Mouse (Mus musculus) midbrain, embryonic 14.5 days (tissue): ENCODE results near the gene Kdm2a. TPM values are rescaled to one million over a fixed set of nuclear protein-coding genes. Genes with fewer than 3 reads are reported as not detected.

Experiments used
- ATAC-seq: fragments of 200-750 bp; cut with Nextera tagmentation; 2 replicates; pipeline ENCODE4 v1.8.0; 2017; ENCODE audit warnings: moderate number of reproducible peaks, moderate library complexity; ENCODE audit not compliant: low FRiP score, low TSS enrichment
- DNase-seq: peaks from one replicate; pipeline ENCODE4 v3.0.0-alpha.2; 2015
- H3K27ac ChIP-seq: fragments of 300-500 bp; sonication (generic); replicated peaks from 2 replicates; pipeline ENCODE4 v1.5.1; 2014; ENCODE audit warnings: mild to moderate bottlenecking, low read depth, low read length, moderate library complexity
- H3K27me3 ChIP-seq: fragments of 300-500 bp; sonication (generic); 2 replicates; pipeline ENCODE4 v1.6.1; 2014; ENCODE audit warnings: low read length, control low read depth, mixed read lengths; ENCODE audit not compliant: control insufficient read depth, insufficient read depth
- H3K36me3 ChIP-seq: fragments of 300-500 bp; sonication (generic); 2 replicates; pipeline ENCODE4 v1.6.1; 2014; ENCODE audit warnings: low read length, control low read depth; ENCODE audit not compliant: control insufficient read depth, insufficient read depth
- H3K4me1 ChIP-seq: fragments of 300-500 bp; sonication (generic); 2 replicates; pipeline ENCODE4 v1.6.1; 2014; ENCODE audit warnings: mild to moderate bottlenecking, antibody characterized with exemption, low read length, control low read depth; ENCODE audit not compliant: control insufficient read depth, insufficient read depth
- H3K4me2 ChIP-seq: fragments of 300-500 bp; sonication (generic); 2 replicates; pipeline ENCODE4 v1.6.1; 2014; ENCODE audit warnings: mild to moderate bottlenecking, low read length, moderate library complexity
- H3K4me3 ChIP-seq: fragments of 300-500 bp; sonication (generic); replicated peaks from 2 replicates; pipeline ENCODE4 v1.5.1; 2014; ENCODE audit warnings: low read depth, low read length
- H3K9ac ChIP-seq: fragments of 300-500 bp; sonication (generic); replicated peaks from 2 replicates; pipeline ENCODE4 v1.6.1; 2014; ENCODE audit warnings: mild to moderate bottlenecking, low read length, moderate library complexity
- H3K9me3 ChIP-seq: fragments of 300-500 bp; sonication (generic); 2 replicates; pipeline ENCODE4 v1.6.1; 2016; ENCODE audit warnings: low read length, control low read depth, mixed read lengths; ENCODE audit not compliant: control insufficient read depth
- WGBS: fragments of 180-500 bp; shearing (Covaris S2); extraction: QIAGEN DNeasy Blood & Tissue Kit; methylation state at CpG from one replicate; pipeline ENCODE4 v1.1.7; 2014; 5-methylcytosine and 5-hydroxymethylcytosine counted together
- polyA plus RNA-seq: library from polyadenylated mRNA; unstranded; fragments of >200 nt; fragmentation: Nextera tagmentation; extraction: Ambion mirVana; gene quantifications from 2 replicates; pipeline ENCODE4 v1.2.1, GENCODE M21; 2014

Gene Kdm2a
- polyA plus RNA-seq, 1 experiment from 2014 or later: 43.9 TPM

- Histone ChIP-seq H3K27me3 (no peaks in the 10 kb centered on the region), H3K9ac (no peak overlapping the region), H3K36me3 (peaks cover 35% of the 10 kb centered on the region), H3K4me1 (no peaks in the 10 kb centered on the region), H3K9me3 (no peaks in the 10 kb centered on the region), H3K4me2 (no peak overlapping the region), H3K27ac (no peak overlapping the region), H3K4me3 (no peak overlapping the region)
- ATAC-seq (no peak), DNase-seq (no peak)
- 75% methylated on average over 14 of the region's 14 CpGs for WGBS
Observed at GRCm38 (mm10) chr19:4294381-4295097, 103.5 kb downstream of the Kdm2a start.

GRCm38 (mm10) chr19:4291161-4291560 is 106.9 kb downstream of the Kdm2a start:
- ATAC-seq (no peak), DNase-seq (no peak)
- no peak overlapping the region for H3K27ac ChIP-seq
- no peaks in the 10 kb centered on the region for H3K27me3 ChIP-seq
- H3K4me2 ChIP-seq: no peak overlapping the region
- no peak overlapping the region for H3K9ac ChIP-seq
- H3K4me1 ChIP-seq: no peaks in the 10 kb centered on the region
- no peak overlapping the region for H3K4me3 ChIP-seq
- peaks cover 69% of the 10 kb centered on the region for H3K36me3 ChIP-seq
- no peaks in the 10 kb centered on the region for H3K9me3 ChIP-seq
- WGBS: 93% methylated on average over 11 of the region's 11 CpGs

DNA sequence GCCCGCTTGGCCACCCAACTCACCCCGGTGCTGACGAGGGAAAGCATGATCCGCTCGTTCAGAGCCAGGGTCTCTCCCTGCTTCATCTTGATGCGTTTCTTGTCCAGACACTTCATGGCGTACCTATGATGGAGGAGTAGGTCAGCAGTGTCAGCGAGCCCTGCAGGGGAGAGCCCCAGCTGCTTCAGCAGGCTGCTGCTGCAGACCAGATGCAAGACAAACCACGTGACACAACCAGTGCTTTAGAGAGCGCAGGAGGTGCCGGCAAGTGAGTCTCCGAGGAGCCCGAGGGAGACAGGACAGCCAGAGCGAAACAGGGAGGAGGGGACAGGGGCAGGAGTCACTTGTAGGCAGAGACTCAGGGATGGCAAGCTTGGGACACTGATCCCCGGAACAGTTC is 107.3 kb downstream of the Kdm2a start:
- H3K4me1 ChIP-seq: no peaks in the 10 kb centered on the region
- no peak overlapping the region for H3K4me2 ChIP-seq
- H3K27me3 ChIP-seq: no peaks in the 10 kb centered on the region
- H3K27ac ChIP-seq: no peak overlapping the region
- no peaks in the 10 kb centered on the region for H3K9me3 ChIP-seq
- peaks cover 73% of the 10 kb centered on the region for H3K36me3 ChIP-seq
- no peak overlapping the region for H3K4me3 ChIP-seq
- 76% methylated on average over 15 of the region's 15 CpGs for WGBS
- ATAC-seq: no peak
- no peak overlapping the region for H3K9ac ChIP-seq
- DNase-seq: no peak

GRCm38 (mm10) chr19:4283653-4284052 is 114.4 kb downstream of the Kdm2a start:
- 43% methylated on average over 7 of the region's 7 CpGs for WGBS
- ATAC-seq: no peak

GRCm38 (mm10) chr19:4282898-4283553 is 115.1 kb downstream of the Kdm2a start, which contains the start of gene Ankrd13d:
Ankrd13d (minus strand) TSS chr19:4283137.
- Histone ChIP-seq H3K36me3 (peaks cover 33% of the 10 kb centered on the region), H3K9ac (peak within 1 kb of the TSS; percentile 79), H3K4me3 (peak within 1 kb of the TSS; percentile 56), H3K4me1 (peaks cover 8% of the 10 kb centered on the region), H3K27ac (peak within 1 kb of the TSS; percentile 68), H3K9me3 (no peaks in the 10 kb centered on the region), H3K27me3 (no peaks in the 10 kb centered on the region), H3K4me2 (peak within 1 kb of the TSS; percentile 70)
- ATAC-seq: peak; percentile 93
- under 1% methylated on average over 49 of the region's 50 CpGs for WGBS
- peak; percentile 91 for DNase-seq

More at GRCm38 (mm10) chr19:4283653-4284052, 114.4 kb downstream of the Kdm2a start:
- Histone ChIP-seq H3K9ac (peak overlapping the region; percentile 79; the same call in 1 of the 2 replicates), H3K4me3 (peak overlapping the region; percentile 56), H3K4me2 (peak overlapping the region; percentile 70), H3K9me3 (no peaks in the 10 kb centered on the region), H3K36me3 (peaks cover 39% of the 10 kb centered on the region), H3K27ac (peak overlapping the region; percentile 68; the same call in 1 of the 2 replicates), H3K4me1 (peaks cover 8% of the 10 kb centered on the region), H3K27me3 (no peaks in the 10 kb centered on the region)
- DNase-seq: no peak

DNA sequence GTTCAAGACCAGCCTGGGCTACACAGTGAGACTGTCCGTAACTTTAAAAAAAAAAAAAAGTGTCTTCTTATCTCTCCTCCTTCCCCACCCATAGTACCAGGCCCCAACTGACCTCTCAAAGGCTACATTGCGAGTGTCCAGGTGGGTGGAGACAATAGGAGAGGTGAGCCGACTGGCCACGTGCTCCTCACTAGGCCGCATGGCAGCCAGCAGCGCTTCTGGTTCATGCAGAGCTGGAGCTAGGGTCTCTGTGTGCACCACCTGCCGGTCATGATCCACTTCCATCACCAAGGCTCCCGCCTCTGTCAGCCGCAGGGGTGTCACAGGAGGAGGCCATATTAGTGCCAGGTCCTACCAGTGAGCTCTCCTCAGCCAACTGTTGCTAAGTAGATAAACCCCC is 117.7 kb downstream of the Kdm2a start:
- no peaks in the 10 kb centered on the region; the same call in 1 of the 2 replicates for H3K9me3 ChIP-seq
- no peak overlapping the region for H3K27ac ChIP-seq
- H3K9ac ChIP-seq: no peak overlapping the region
- peaks cover 7% of the 10 kb centered on the region for H3K36me3 ChIP-seq
- 96% methylated on average over 9 of the region's 9 CpGs for WGBS
- H3K27me3 ChIP-seq: no peaks in the 10 kb centered on the region
- H3K4me3 ChIP-seq: no peak overlapping the region
- no peak overlapping the region for H3K4me2 ChIP-seq
- no peak for ATAC-seq
- no peak for DNase-seq
- peaks cover 8% of the 10 kb centered on the region for H3K4me1 ChIP-seq

DNA sequence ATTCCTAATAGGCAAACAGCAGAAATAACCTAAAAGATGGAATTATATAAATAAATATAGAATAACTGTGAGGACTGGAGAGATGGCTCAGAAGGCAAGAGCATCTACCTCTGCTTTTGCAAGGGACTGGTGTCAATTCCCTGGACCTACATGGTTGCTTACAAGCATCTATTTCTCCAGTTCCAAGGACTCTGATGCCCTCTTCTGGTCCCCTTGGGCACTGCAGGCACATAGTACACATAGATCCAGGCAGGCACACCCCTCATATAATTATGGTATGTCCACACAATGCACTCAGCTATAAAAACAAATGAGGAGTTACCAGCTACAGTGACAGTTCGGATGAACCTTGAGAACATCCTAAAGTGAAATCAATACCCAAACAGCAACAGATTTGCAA is 118.6 kb downstream of the Kdm2a start:
- DNase-seq: no peak
- no peaks in the 10 kb centered on the region; the same call in 1 of the 2 replicates for H3K9me3 ChIP-seq
- 100% methylated on average over 1 of the region's 1 CpGs for WGBS
- H3K27ac ChIP-seq: no peak overlapping the region
- peaks cover 8% of the 10 kb centered on the region for H3K4me1 ChIP-seq
- peaks cover 3% of the 10 kb centered on the region; the same call in 1 of the 2 replicates for H3K36me3 ChIP-seq
- H3K4me2 ChIP-seq: no peak overlapping the region
- no peaks in the 10 kb centered on the region for H3K27me3 ChIP-seq
- H3K4me3 ChIP-seq: no peak overlapping the region
- H3K9ac ChIP-seq: no peak overlapping the region
- ATAC-seq: no peak

DNA sequence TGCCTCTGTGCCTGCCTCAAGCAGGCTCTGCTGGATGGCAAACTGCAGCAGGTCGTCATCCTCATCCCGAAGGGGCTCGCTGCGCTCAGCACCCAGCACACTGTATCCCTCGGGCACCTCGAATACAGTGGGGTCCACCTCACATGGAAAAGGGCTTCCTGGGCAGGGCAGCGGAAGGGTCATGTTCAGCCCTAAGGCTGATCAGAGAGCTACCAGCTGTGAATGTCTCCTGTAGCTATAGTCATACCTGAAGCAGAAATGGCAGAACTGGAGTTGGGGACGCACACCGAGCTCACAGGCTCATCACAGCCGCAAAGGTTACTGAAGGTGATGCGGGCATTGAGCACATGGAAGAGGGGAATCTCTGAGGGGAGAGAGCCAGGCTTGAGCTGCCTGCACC is 127.1 kb downstream of the Kdm2a start:
- Histone ChIP-seq H3K4me2 (no peak overlapping the region), H3K9me3 (no peaks in the 10 kb centered on the region; the same call in 1 of the 2 replicates), H3K9ac (no peak overlapping the region), H3K4me1 (peaks cover 5% of the 10 kb centered on the region; the same call in 1 of the 2 replicates), H3K36me3 (peaks cover 15% of the 10 kb centered on the region), H3K27ac (no peak overlapping the region), H3K4me3 (no peak overlapping the region), H3K27me3 (peaks cover 6% of the 10 kb centered on the region; the same call in 1 of the 2 replicates)
- ATAC-seq (no peak), DNase-seq (no peak)
- WGBS: 94% methylated on average over 11 of the region's 11 CpGs
